Mouse (Mus musculus) lung, embryonic 15.5 days (tissue): Measurements from ENCODE around the gene Enpp6. TPM values are rescaled to one million over a fixed set of nuclear protein-coding genes. Genes with fewer than 3 reads are reported as not detected.
A peak's percentile ranks its signal among the peaks of the same experiment; 100 is the strongest.

Experiments
- ATAC-seq: fragments of 200-750 bp; cut with Nextera tagmentation; 2 replicates; pipeline ENCODE4 v1.8.0; 2017; ENCODE audit warnings: moderate number of reproducible peaks, borderline replicate concordance; ENCODE audit not compliant: low FRiP score, low TSS enrichment; ENCODE audit errors: extremely low read depth
- H3K27ac ChIP-seq: fragments of 300-500 bp; sonication (generic); 2 replicates; pipeline ENCODE4 v1.5.1; 2015; ENCODE audit warnings: moderate library complexity, mild to moderate bottlenecking, inconsistent platforms
- H3K27me3 ChIP-seq: fragments of 300-500 bp; sonication (generic); 2 replicates; pipeline ENCODE4 v1.6.1; 2015; ENCODE audit warnings: inconsistent platforms
- H3K36me3 ChIP-seq: fragments of 300-500 bp; sonication (generic); 2 replicates; pipeline ENCODE4 v1.6.1; 2015; ENCODE audit warnings: inconsistent platforms
- H3K4me1 ChIP-seq: fragments of 300-500 bp; sonication (generic); 2 replicates; pipeline ENCODE4 v1.6.1; 2015; ENCODE audit warnings: inconsistent platforms
- H3K4me2 ChIP-seq: fragments of 300-500 bp; sonication (generic); 2 replicates; pipeline ENCODE4 v1.6.1; 2015; ENCODE audit warnings: inconsistent platforms, mild to moderate bottlenecking, moderate library complexity
- H3K4me3 ChIP-seq: fragments of 300-500 bp; sonication (generic); 2 replicates; pipeline ENCODE4 v1.5.1; 2015; ENCODE audit warnings: mild to moderate bottlenecking, inconsistent platforms
- H3K9ac ChIP-seq: fragments of 300-500 bp; sonication (generic); 2 replicates; pipeline ENCODE4 v1.6.1; 2015; ENCODE audit warnings: inconsistent platforms
- H3K9me3 ChIP-seq: fragments of 300-500 bp; sonication (generic); 2 replicates; pipeline ENCODE4 v1.6.1; 2016; ENCODE audit warnings: inconsistent platforms
- WGBS: fragments of 180-500 bp; shearing (Covaris S2); methylation state at CpG from one replicate; pipeline ENCODE4 v1.1.7; 2015; 5-methylcytosine and 5-hydroxymethylcytosine counted together
- polyA plus RNA-seq: library from polyadenylated mRNA; unstranded; fragments of >200 nt; fragmentation: Nextera tagmentation; extraction: Ambion mirVana; gene quantifications from 2 replicates; pipeline ENCODE4 v1.2.1, GENCODE M21; 2015

The Enpp6 gene
- polyA plus RNA-seq, 1 experiment from 2014 or later = 0.47 TPM

- no peaks in the 10 kb centered on the region for H3K36me3 ChIP-seq
- no peak overlapping the region for H3K27ac ChIP-seq
- no peak overlapping the region for H3K9ac ChIP-seq
- no peaks in the 10 kb centered on the region for H3K27me3 ChIP-seq
- H3K9me3 ChIP-seq = no peaks in the 10 kb centered on the region
- H3K4me2 ChIP-seq = no peak overlapping the region
- 69% methylated on average over 4 of the region's 4 CpGs for WGBS
- H3K4me3 ChIP-seq = no peak overlapping the region
- 0 out of 2 replicates have a peak, but pooled peaks cover 4% of the 10 kb centered on the region for H3K4me1 ChIP-seq
- ATAC-seq = no peak
Observed at GRCm38 (mm10) chr8:47046340-47046739, 59.7 kb downstream of the Enpp6 start.

GRCm38 (mm10) chr8:47047146-47047545 lies 60.5 kb downstream of the Enpp6 start:
- 0 out of 2 replicates have a peak, but pooled peaks cover 4% of the 10 kb centered on the region for H3K4me1 ChIP-seq
- WGBS = 93% methylated on average over 2 of the region's 2 CpGs
- no peak for ATAC-seq

GRCm38 (mm10) chr8:47048584-47048983 lies 61.9 kb downstream of the Enpp6 start:
- peak overlapping the region; percentile 6; the same call in 1 of the 2 replicates for H3K4me2 ChIP-seq
- no peaks in the 10 kb centered on the region for H3K9me3 ChIP-seq
- H3K36me3 ChIP-seq = no peaks in the 10 kb centered on the region
- H3K4me3 ChIP-seq = no peak overlapping the region
- peak overlapping the region; percentile 49; the same call in 1 of the 2 replicates for H3K27ac ChIP-seq
- ATAC-seq = no peak
- peaks cover 9% of the 10 kb centered on the region; the same call in 1 of the 2 replicates for H3K4me1 ChIP-seq
- WGBS = 57% methylated on average over 10 of the region's 10 CpGs
- 0 out of 2 replicates have a peak, but pooled peaks cover 1% of the 10 kb centered on the region for H3K27me3 ChIP-seq
- H3K9ac ChIP-seq = no peak overlapping the region

More at GRCm38 (mm10) chr8:47047146-47047545, 60.5 kb downstream of the Enpp6 start:
- no peak overlapping the region for H3K27ac ChIP-seq
- no peak overlapping the region for H3K9ac ChIP-seq
- H3K4me3 ChIP-seq = no peak overlapping the region
- no peak overlapping the region for H3K4me2 ChIP-seq
- no peaks in the 10 kb centered on the region for H3K36me3 ChIP-seq
- H3K27me3 ChIP-seq = no peaks in the 10 kb centered on the region
- H3K9me3 ChIP-seq = no peaks in the 10 kb centered on the region

- peak; percentile 49; the same call in 1 of the 2 replicates for ATAC-seq
Observed at GRCm38 (mm10) chr8:47052643-47053042, 66.0 kb downstream of the Enpp6 start.

GRCm38 (mm10) chr8:47056086-47056485 lies 69.4 kb downstream of the Enpp6 start:
- H3K27me3 ChIP-seq = peaks cover 20% of the 10 kb centered on the region
- no peaks in the 10 kb centered on the region for H3K9me3 ChIP-seq
- no peak overlapping the region for H3K27ac ChIP-seq
- H3K9ac ChIP-seq = no peak overlapping the region
- peaks cover 5% of the 10 kb centered on the region; the same call in 1 of the 2 replicates for H3K4me1 ChIP-seq
- 85% methylated on average over 1 of the region's 1 CpGs for WGBS
- no peak overlapping the region for H3K4me2 ChIP-seq
- no peaks in the 10 kb centered on the region for H3K36me3 ChIP-seq
- no peak overlapping the region for H3K4me3 ChIP-seq
- no peak for ATAC-seq

More at GRCm38 (mm10) chr8:47052643-47053042, 66.0 kb downstream of the Enpp6 start:
- peaks cover 9% of the 10 kb centered on the region; the same call in 1 of the 2 replicates for H3K4me1 ChIP-seq
- H3K9ac ChIP-seq = no peak overlapping the region
- no peak overlapping the region for H3K4me2 ChIP-seq
- 38% methylated on average over 3 of the region's 3 CpGs for WGBS
- no peak overlapping the region for H3K27ac ChIP-seq
- no peaks in the 10 kb centered on the region for H3K9me3 ChIP-seq
- peaks cover 7% of the 10 kb centered on the region for H3K27me3 ChIP-seq
- no peaks in the 10 kb centered on the region for H3K36me3 ChIP-seq
- H3K4me3 ChIP-seq = no peak overlapping the region

GRCm38 (mm10) chr8:47058526-47058925 lies 71.8 kb downstream of the Enpp6 start:
- no peaks in the 10 kb centered on the region for H3K4me1 ChIP-seq
- no peak overlapping the region for H3K4me3 ChIP-seq
- no peak overlapping the region for H3K9ac ChIP-seq
- no peak overlapping the region for H3K4me2 ChIP-seq
- peaks cover 19% of the 10 kb centered on the region for H3K27me3 ChIP-seq
- H3K27ac ChIP-seq = no peak overlapping the region
- H3K36me3 ChIP-seq = no peaks in the 10 kb centered on the region
- no peaks in the 10 kb centered on the region for H3K9me3 ChIP-seq
- ATAC-seq = no peak
- 86% methylated on average over 4 of the region's 4 CpGs for WGBS

GRCm38 (mm10) chr8:47058971-47059370 lies 72.3 kb downstream of the Enpp6 start:
- Histone ChIP-seq H3K27me3 (peaks cover 14% of the 10 kb centered on the region), H3K36me3 (no peaks in the 10 kb centered on the region), H3K4me1 (no peaks in the 10 kb centered on the region), H3K4me3 (no peak overlapping the region), H3K9ac (no peak overlapping the region), H3K27ac (no peak overlapping the region), H3K9me3 (no peaks in the 10 kb centered on the region), H3K4me2 (no peak overlapping the region)
- 88% methylated on average over 2 of the region's 2 CpGs for WGBS
- ATAC-seq = no peak

GRCm38 (mm10) chr8:47061105-47061720 lies 74.5 kb downstream of the Enpp6 start:
- Histone ChIP-seq H3K27me3 (peaks cover 14% of the 10 kb centered on the region), H3K4me2 (no peak overlapping the region), H3K9me3 (no peaks in the 10 kb centered on the region), H3K9ac (no peak overlapping the region), H3K4me1 (no peaks in the 10 kb centered on the region), H3K27ac (no peak overlapping the region), H3K36me3 (no peaks in the 10 kb centered on the region), H3K4me3 (no peak overlapping the region)
- ATAC-seq = peak; percentile 62; the same call in 1 of the 2 replicates
- WGBS = 34% methylated on average over 7 of the region's 7 CpGs

GRCm38 (mm10) chr8:47067121-47067520 lies 80.4 kb downstream of the Enpp6 start:
- Histone ChIP-seq H3K4me2 (no peak overlapping the region), H3K9me3 (no peaks in the 10 kb centered on the region), H3K27me3 (no peaks in the 10 kb centered on the region), H3K9ac (no peak overlapping the region), H3K4me1 (no peaks in the 10 kb centered on the region), H3K36me3 (no peaks in the 10 kb centered on the region), H3K27ac (no peak overlapping the region), H3K4me3 (no peak overlapping the region)
- WGBS = 75% methylated on average over 9 of the region's 9 CpGs
- no peak for ATAC-seq

GRCm38 (mm10) chr8:47069634-47070033 lies 82.9 kb downstream of the Enpp6 start:
- H3K4me3 ChIP-seq = no peak overlapping the region
- H3K9ac ChIP-seq = no peak overlapping the region
- no peaks in the 10 kb centered on the region for H3K4me1 ChIP-seq
- no peak overlapping the region for H3K27ac ChIP-seq
- no peaks in the 10 kb centered on the region for H3K9me3 ChIP-seq
- 71% methylated on average over 3 of the region's 3 CpGs for WGBS
- H3K4me2 ChIP-seq = no peak overlapping the region
- H3K27me3 ChIP-seq = no peaks in the 10 kb centered on the region
- no peaks in the 10 kb centered on the region for H3K36me3 ChIP-seq
- no peak for ATAC-seq

GRCm38 (mm10) chr8:47072001-47072400 lies 85.3 kb downstream of the Enpp6 start:
- ATAC-seq = no peak
- no peaks in the 10 kb centered on the region for H3K4me1 ChIP-seq
- no peaks in the 10 kb centered on the region for H3K27me3 ChIP-seq
- no peak overlapping the region for H3K4me3 ChIP-seq
- no peak overlapping the region for H3K9ac ChIP-seq
- no peaks in the 10 kb centered on the region for H3K9me3 ChIP-seq
- H3K27ac ChIP-seq = no peak overlapping the region
- WGBS = 76% methylated on average over 5 of the region's 5 CpGs
- no peaks in the 10 kb centered on the region for H3K36me3 ChIP-seq
- H3K4me2 ChIP-seq = no peak overlapping the region

- ATAC-seq = no peak
- Histone ChIP-seq H3K27ac (no peak overlapping the region), H3K4me3 (no peak overlapping the region), H3K9me3 (no peaks in the 10 kb centered on the region), H3K4me1 (no peaks in the 10 kb centered on the region), H3K9ac (no peak overlapping the region), H3K4me2 (no peak overlapping the region), H3K36me3 (no peaks in the 10 kb centered on the region), H3K27me3 (no peaks in the 10 kb centered on the region)
- WGBS = 61% methylated on average over 6 of the region's 6 CpGs
Observed at GRCm38 (mm10) chr8:47075941-47076555, 89.4 kb downstream of the Enpp6 start.
